Comparison of ENCODE assay signal across 16 mouse cellular contexts in the genomic region with DNA sequence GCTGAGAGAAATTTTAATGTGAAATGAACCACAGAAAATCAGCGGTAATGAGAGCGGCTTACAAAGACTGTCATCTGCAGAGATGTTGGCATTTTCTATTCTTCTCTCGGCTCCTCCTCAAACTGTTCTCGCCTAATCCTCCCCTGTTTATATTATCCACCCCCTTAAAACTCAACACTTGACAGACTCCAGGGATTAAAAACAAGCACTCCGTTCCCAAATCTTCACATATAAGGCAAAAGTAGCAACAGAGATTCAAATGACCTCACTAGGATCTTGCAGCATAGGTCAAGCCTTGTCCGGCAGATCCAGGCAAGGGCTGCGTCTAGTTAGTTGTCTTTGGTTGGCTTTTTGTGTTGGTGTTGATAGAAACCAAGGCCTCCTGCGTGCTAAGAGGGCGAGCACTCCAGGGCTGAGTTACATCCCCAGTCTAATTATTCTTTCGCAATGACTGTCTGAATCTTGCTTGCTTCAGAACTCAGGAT. TPM values are rescaled to one million over a fixed set of nuclear protein-coding genes. Genes with fewer than 3 reads are reported as not detected.
A peak's percentile ranks its signal among the peaks of the same experiment; 100 is the strongest.
DNase-seq lines count a peak whose midpoint lies in the region; ATAC-seq and TF ChIP-seq lines count a peak whose summit lies in the region.
"Had no signal": no experiment of that assay in that cellular context is flagged by ENCODE, and none has a peak within 500 bp of the region (broad histone marks: within the 10 kb centered on the region; RNA-seq: fewer than 3 reads in every experiment).

No protein-coding gene starts in this region.

- no peak for ATAC-seq in embryonic facial prominence, embryonic 15.5 days (ENCODE audit: insufficient number of reproducible peaks, low FRiP score, low TSS enrichment, low read depth)
- ATAC-seq in forebrain, embryonic 14.5 days = peak; percentile 91
- ATAC-seq in megakaryocyte, adult 5-6 weeks (ENCODE audit: poor library complexity, severe bottlenecking) = no peak

- H3K27ac ChIP-seq in embryonic facial prominence, embryonic 15.5 days (replicated peaks) = 0 out of 2 replicates have a peak overlapping the region, but pooled peaks have one; percentile 55
- no peak overlapping the region for H3K27ac ChIP-seq in embryonic facial prominence, embryonic 10.5 days (replicated peaks)
- peak overlapping the region; percentile 76 for H3K27ac ChIP-seq in forebrain, embryonic 14.5 days (ENCODE audit: low read depth, low read length)
- peak overlapping the region; percentile 80 for H3K27ac ChIP-seq in olfactory bulb, adult 2 months (ENCODE audit: insufficient read depth, low read depth, low read length)
- H3K27ac ChIP-seq: liver, embryonic 14.5 days; neural tube, embryonic 12.5 days had no signal

- H3K4me2 ChIP-seq in embryonic facial prominence, embryonic 15.5 days (replicated peaks) = no peak overlapping the region
- 0 out of 2 replicates have a peak overlapping the region, but pooled peaks have one; percentile 3 for H3K4me2 ChIP-seq in forebrain, embryonic 14.5 days (ENCODE audit: low read length)
- H3K4me2 ChIP-seq: neural tube, embryonic 12.5 days had no signal

- no peaks in the 10 kb centered on the region for H3K36me3 ChIP-seq in embryonic facial prominence, embryonic 15.5 days
- H3K36me3 ChIP-seq in embryonic facial prominence, embryonic 10.5 days (replicated peaks) = no peaks in the 10 kb centered on the region
- no peaks in the 10 kb centered on the region for H3K36me3 ChIP-seq in forebrain, embryonic 14.5 days (ENCODE audit: control insufficient read depth, insufficient read depth, low read length)
- H3K36me3 ChIP-seq: neural tube, embryonic 12.5 days had no signal

- TF ChIP-seq CTCF in olfactory bulb, adult 2 months (IDR thresholded peaks at IDR 0.05; ENCODE audit: insufficient read depth, low read depth, low read length) = no peak

- TF ChIP-seq POLR2A in olfactory bulb, adult 2 months (IDR thresholded peaks at IDR 0.05; ENCODE audit: insufficient read depth, low read depth, low read length) = no peak

- no peak overlapping the region for H3K4me3 ChIP-seq in embryonic facial prominence, embryonic 15.5 days (replicated peaks)
- H3K4me3 ChIP-seq in embryonic facial prominence, embryonic 10.5 days = no peak overlapping the region
- H3K4me3 ChIP-seq in forebrain, embryonic 14.5 days (ENCODE audit: low read depth, low read length) = no peak overlapping the region
- no peak overlapping the region for H3K4me3 ChIP-seq in olfactory bulb, adult 2 months (ENCODE audit: insufficient read depth, low read depth, low read length)
- H3K4me3 ChIP-seq: neural tube, embryonic 12.5 days had no signal

- 57% methylated on average over 10 of the region's 10 CpGs for WGBS in embryonic facial prominence, embryonic 15.5 days
- WGBS in embryonic facial prominence, embryonic 10.5 days = 69% methylated on average over 10 of the region's 10 CpGs
- 15% methylated on average over 10 of the region's 10 CpGs for WGBS in forebrain, embryonic 14.5 days
- WGBS in olfactory bulb, adult 2 months = 31% methylated on average over 10 of the region's 10 CpGs

- no peaks in the 10 kb centered on the region for H3K27me3 ChIP-seq in embryonic facial prominence, embryonic 15.5 days
- H3K27me3 ChIP-seq in embryonic facial prominence, embryonic 10.5 days (replicated peaks; ENCODE audit: low read depth, poor library complexity, severe bottlenecking) = no peaks in the 10 kb centered on the region
- H3K27me3 ChIP-seq in forebrain, embryonic 14.5 days (replicated peaks; ENCODE audit: control insufficient read depth, insufficient read depth, low read length) = no peaks in the 10 kb centered on the region
- H3K27me3 ChIP-seq: neural tube, embryonic 12.5 days had no signal

- H3K4me1 ChIP-seq in embryonic facial prominence, embryonic 15.5 days = no peaks in the 10 kb centered on the region
- H3K4me1 ChIP-seq in embryonic facial prominence, embryonic 10.5 days = 0 out of 2 replicates have a peak, but pooled peaks cover 7% of the 10 kb centered on the region
- H3K4me1 ChIP-seq in forebrain, embryonic 14.5 days (ENCODE audit: control insufficient read depth, insufficient read depth, low read length) = 0 out of 2 replicates have a peak, but pooled peaks cover 3% of the 10 kb centered on the region
- peaks cover 8% of the 10 kb centered on the region for H3K4me1 ChIP-seq in olfactory bulb, adult 2 months (ENCODE audit: control insufficient read depth, insufficient read depth, low read length)
- H3K4me1 ChIP-seq: neural tube, embryonic 12.5 days had no signal

- H3K9me3 ChIP-seq in embryonic facial prominence, embryonic 15.5 days (replicated peaks) = no peaks in the 10 kb centered on the region
- H3K9me3 ChIP-seq in embryonic facial prominence, embryonic 10.5 days = no peaks in the 10 kb centered on the region
- no peaks in the 10 kb centered on the region for H3K9me3 ChIP-seq in forebrain, embryonic 14.5 days (replicated peaks; ENCODE audit: control insufficient read depth, low read length)
- H3K9me3 ChIP-seq: neural tube, embryonic 12.5 days had no signal

- H3K9ac ChIP-seq in embryonic facial prominence, embryonic 15.5 days = no peak overlapping the region
- H3K9ac ChIP-seq in forebrain, embryonic 14.5 days (ENCODE audit: low read length) = no peak overlapping the region
- H3K9ac ChIP-seq: liver, embryonic 14.5 days; neural tube, embryonic 12.5 days had no signal

- DNase-seq in embryonic facial prominence, embryonic 10.5 days (ENCODE audit: low spot score) = no peak
- DNase-seq in layer of hippocampus, adult 9-11 months = peak; percentile 53
- DNase-seq in layer of hippocampus, adult 9-10 months (ENCODE audit: low spot score) = no peak
- DNase-seq in forebrain, embryonic 14.5 days (ENCODE audit: low spot score) = no peak
- DNase-seq in adrenal gland, postnatal 10 days = no peak
- DNase-seq: adrenal gland, postnatal 25 days; cerebellum, adult 11-12 months; embryo, embryonic 11 days; kidney, postnatal 10 days; lung, postnatal 4 days; right cerebral cortex, postnatal 14 days had no signal

RNA-seq across cellular contexts. Expression of a gene that starts 30.2 kb away (rescaled TPM):
- polyA plus RNA-seq in embryonic facial prominence, embryonic 15.5 days (2015; fragmentation: Nextera tagmentation; extraction: Ambion mirVana) = 16.8 and 17.5 TPM in 2 replicates
- polyA plus RNA-seq in embryonic facial prominence, embryonic 10.5 days (2016; fragmentation: Nextera tagmentation; extraction: Ambion mirVana) = 18.1 and 19.0 TPM in 2 replicates
- polyA plus RNA-seq in forebrain, embryonic 14.5 days (2014; fragmentation: Nextera tagmentation; extraction: Ambion mirVana) = 52.5 and 53.8 TPM in 2 replicates
- 158 TPM in 1 of 2 replicates, not detected in the other for polyA plus RNA-seq in olfactory bulb, adult 2 months (2012; ENCODE audit: insufficient read depth, insufficient read length, low replicate concordance, missing spikeins)
- 33.0 and 36.3 TPM in 2 replicates for total RNA-seq in megakaryocyte, adult 5-6 weeks (2015)
- 36.5 and 41.5 TPM in 2 replicates for total RNA-seq in megakaryocyte, adult 5-6 weeks (2017)
- total RNA-seq in adrenal gland, postnatal 10 days (2021) = 10 to 100 TPM; 37.3 to 38.7 TPM

RNA-seq across cellular contexts. Expression of a gene that starts 49.1 kb away (rescaled TPM):
- polyA plus RNA-seq in embryonic facial prominence, embryonic 15.5 days (2015; fragmentation: Nextera tagmentation; extraction: Ambion mirVana) = 2.1 and 3.3 TPM in 2 replicates
- polyA plus RNA-seq in embryonic facial prominence, embryonic 10.5 days (2016; fragmentation: Nextera tagmentation; extraction: Ambion mirVana) = 0.36 and 0.42 TPM in 2 replicates
- polyA plus RNA-seq in forebrain, embryonic 14.5 days (2014; fragmentation: Nextera tagmentation; extraction: Ambion mirVana) = 1.2 and 1.5 TPM in 2 replicates
- not detected in 2 replicates for polyA plus RNA-seq in olfactory bulb, adult 2 months (2012; ENCODE audit: insufficient read depth, insufficient read length, low replicate concordance, missing spikeins)
- total RNA-seq in megakaryocyte, adult 5-6 weeks (2015) = 0.25 and 0.57 TPM in 2 replicates
- 0.24 and 1.1 TPM in 2 replicates for total RNA-seq in megakaryocyte, adult 5-6 weeks (2017)
- 10 to 100 TPM in 1 of 2 experiments, 1 to 10 TPM in 1; 7.3 to 10.2 TPM for total RNA-seq in adrenal gland, postnatal 10 days (2021)
